Mouse (Mus musculus) B cell, adult 2 months (primary cell): ENCODE measurements around the gene Inafm2.
A peak's percentile ranks its signal among the peaks of the same experiment; 100 is the strongest.

Experiments
- DNase-seq, 2 experiments: peaks; one replicate each; pipeline ENCODE4 v3.0.0; 2022

Gene Inafm2

GRCm38 (mm10) chr2:118727911-118728310 lies 17.6 kb upstream of the Inafm2 start:
- DNase-seq: no peak

- DNase-seq: peak; percentile 56 to 59
These were observed 17.2 kb upstream of the Inafm2 start, which contains the start of gene Plcb2 for GRCm38 (mm10) chr2:118728337-118728736. TSS of gene Plcb2 (minus strand) at chr2:118728438.

GRCm38 (mm10) chr2:118729194-118729593 lies 16.4 kb upstream of the Inafm2 start:
- peak; percentile 41 to 43 for DNase-seq

GRCm38 (mm10) chr2:118729816-118730621 lies 15.5 kb upstream of the Inafm2 start:
- no peak for DNase-seq

- peak; percentile 75 to 77 for DNase-seq
These were observed 15.0 kb upstream of the Inafm2 start for GRCm38 (mm10) chr2:118730622-118730915.

- DNase-seq: no peak
These were observed 13.6 kb upstream of the Inafm2 start for GRCm38 (mm10) chr2:118731981-118732380.

GRCm38 (mm10) chr2:118733341-118733740 lies 12.2 kb upstream of the Inafm2 start:
- no peak for DNase-seq

- DNase-seq: no peak
These were observed 5.2 kb upstream of the Inafm2 start for GRCm38 (mm10) chr2:118740341-118740740.

- DNase-seq: no peak
These were observed 4.4 kb upstream of the Inafm2 start for GRCm38 (mm10) chr2:118741183-118741582.

- DNase-seq: peak; percentile 60 to 64
These were observed 2.2 kb upstream of the Inafm2 start for GRCm38 (mm10) chr2:118743261-118743943.

- DNase-seq: no peak
These were observed 937 bp upstream of the Inafm2 start for GRCm38 (mm10) chr2:118744621-118745020.

- DNase-seq: peak; percentile 59 to 61
These were observed 650 bp downstream of the Inafm2 start for GRCm38 (mm10) chr2:118745915-118746901.

GRCm38 (mm10) chr2:118747301-118747960 lies 1.9 kb downstream of the Inafm2 start:
- no peak for DNase-seq

GRCm38 (mm10) chr2:118749341-118749884 lies 3.9 kb downstream of the Inafm2 start:
- DNase-seq: no peak

- no peak for DNase-seq
These were observed 4.9 kb downstream of the Inafm2 start for GRCm38 (mm10) chr2:118750476-118750875.

GRCm38 (mm10) chr2:118751896-118752791 lies 6.6 kb downstream of the Inafm2 start:
- DNase-seq: no peak

- DNase-seq: no peak
These were observed 7.2 kb downstream of the Inafm2 start for GRCm38 (mm10) chr2:118752792-118753108.

- DNase-seq: no peak
These were observed 8.6 kb downstream of the Inafm2 start for GRCm38 (mm10) chr2:118754143-118754542.

GRCm38 (mm10) chr2:118755407-118755806 lies 9.8 kb downstream of the Inafm2 start:
- no peak for DNase-seq

- no peak for DNase-seq
These were observed 10.5 kb downstream of the Inafm2 start for GRCm38 (mm10) chr2:118756103-118756502.

- DNase-seq: peak; percentile 87 to 89
These were observed 14.3 kb downstream of the Inafm2 start for GRCm38 (mm10) chr2:118759828-118760227.
